Mouse (Mus musculus) limb, embryonic 14.5 days (tissue): ENCODE measurements at regions not wholly inside any gene's neighbourhood (a gene's known extent, or its start where the extent isn't known, plus 50 kb on each side); places are given as distances from the start of the nearest gene placed in this dataset.

Source experiments
- ATAC-seq: fragments of 200-750 bp; cut with Nextera tagmentation; 2 replicates; pipeline ENCODE4 v1.8.0; 2017; ENCODE audit warnings: low read depth, moderate number of reproducible peaks, moderate TSS enrichment; ENCODE audit not compliant: low FRiP score
- DNase-seq: peaks from one replicate; pipeline ENCODE4 v3.0.0-alpha.2; 2015; ENCODE audit warnings: low spot score
- H3K27ac ChIP-seq: fragments of 300-500 bp; sonication (generic); replicated peaks from 2 replicates; pipeline ENCODE4 v1.5.1; 2014; ENCODE audit warnings: low read depth, mild to moderate bottlenecking, low read length, moderate library complexity, mixed read lengths
- H3K27me3 ChIP-seq: fragments of 300-500 bp; sonication (generic); 2 replicates; pipeline ENCODE4 v1.6.1; 2014; ENCODE audit warnings: low read length, mixed read lengths; ENCODE audit not compliant: control insufficient read depth, insufficient read depth
- H3K36me3 ChIP-seq: fragments of 300-500 bp; sonication (generic); 2 replicates; pipeline ENCODE4 v1.6.1; 2014; ENCODE audit warnings: mild to moderate bottlenecking, low read length, moderate library complexity, mixed read lengths; ENCODE audit not compliant: control insufficient read depth, insufficient read depth
- H3K4me1 ChIP-seq: fragments of 300-500 bp; sonication (generic); 2 replicates; pipeline ENCODE4 v1.6.1; 2014; ENCODE audit warnings: antibody characterized with exemption, low read length, mixed read lengths; ENCODE audit not compliant: control insufficient read depth, insufficient read depth
- H3K4me2 ChIP-seq: fragments of 300-500 bp; sonication (generic); replicated peaks from 2 replicates; pipeline ENCODE4 v1.6.1; 2014; ENCODE audit warnings: low read depth, mild to moderate bottlenecking, low read length, moderate library complexity; ENCODE audit not compliant: severe bottlenecking
- H3K4me3 ChIP-seq: fragments of 300-500 bp; sonication (generic); replicated peaks from 2 replicates; pipeline ENCODE4 v1.5.1; 2014; ENCODE audit warnings: low read length
- H3K9ac ChIP-seq: fragments of 300-500 bp; sonication (generic); 2 replicates; pipeline ENCODE4 v1.6.1; 2014; ENCODE audit warnings: mild to moderate bottlenecking, low read depth, low read length, moderate library complexity; ENCODE audit not compliant: severe bottlenecking
- H3K9me3 ChIP-seq: fragments of 300-500 bp; sonication (generic); 2 replicates; pipeline ENCODE4 v1.6.1; 2016; ENCODE audit warnings: low read length; ENCODE audit not compliant: control insufficient read depth
- POLR2A ChIP-seq: fragments of 200-500 bp; IDR thresholded peaks from 2 replicates; pipeline ENCODE4 v1.8.0; 2012; ENCODE audit warnings: inconsistent platforms, mild to moderate bottlenecking, moderate library complexity, borderline replicate concordance; ENCODE audit not compliant: insufficient read depth, insufficient read length; ENCODE audit errors: extremely low read depth
- WGBS: fragments of 180-500 bp; shearing (Covaris S2); extraction: QIAGEN DNeasy Blood & Tissue Kit; methylation state at CpG from one replicate; pipeline ENCODE4 v1.1.7; 2014; 5-methylcytosine and 5-hydroxymethylcytosine counted together

- Histone ChIP-seq H3K4me1 (no peaks in the 10 kb centered on the region), H3K9ac (no peak overlapping the region), H3K9me3 (no peaks in the 10 kb centered on the region), H3K36me3 (no peaks in the 10 kb centered on the region), H3K27ac (no peak overlapping the region), H3K4me3 (no peak overlapping the region), H3K4me2 (no peak overlapping the region), H3K27me3 (no peaks in the 10 kb centered on the region)
- 93% methylated on average over 12 of the region's 12 CpGs for WGBS
- no peak for DNase-seq
- no peak for ATAC-seq
- no peak for TF ChIP-seq POLR2A
Measured at GRCm38 (mm10) chr8:15244770-15245485, 199.1 kb upstream of the BB014433 start.

GRCm38 (mm10) chr8:15235410-15235809, 189.5 kb upstream of the BB014433 start:
- no peak for ATAC-seq
- Histone ChIP-seq H3K27me3 (no peaks in the 10 kb centered on the region), H3K4me2 (no peak overlapping the region), H3K9me3 (no peaks in the 10 kb centered on the region), H3K4me1 (no peaks in the 10 kb centered on the region), H3K9ac (no peak overlapping the region), H3K4me3 (no peak overlapping the region), H3K36me3 (no peaks in the 10 kb centered on the region), H3K27ac (no peak overlapping the region)
- 64% methylated on average over 3 of the region's 3 CpGs for WGBS
- no peak for DNase-seq
- TF ChIP-seq POLR2A = no peak

- Histone ChIP-seq H3K4me1 (no peaks in the 10 kb centered on the region), H3K36me3 (no peaks in the 10 kb centered on the region), H3K4me2 (no peak overlapping the region), H3K27ac (no peak overlapping the region), H3K27me3 (no peaks in the 10 kb centered on the region), H3K9ac (no peak overlapping the region), H3K9me3 (no peaks in the 10 kb centered on the region), H3K4me3 (no peak overlapping the region)
- no peak for TF ChIP-seq POLR2A
- DNase-seq (no peak), ATAC-seq (no peak)
- 60% methylated on average over 8 of the region's 8 CpGs for WGBS
Measured at GRCm38 (mm10) chr8:15233241-15233640, 187.4 kb upstream of the BB014433 start.

- H3K36me3 ChIP-seq = no peaks in the 10 kb centered on the region
- no peak overlapping the region for H3K27ac ChIP-seq
- no peak overlapping the region for H3K4me3 ChIP-seq
- no peaks in the 10 kb centered on the region for H3K4me1 ChIP-seq
- no peaks in the 10 kb centered on the region for H3K27me3 ChIP-seq
- no peak overlapping the region for H3K9ac ChIP-seq
- WGBS = 63% methylated on average over 2 of the region's 2 CpGs
- TF ChIP-seq POLR2A = no peak
- DNase-seq (no peak), ATAC-seq (no peak)
- H3K9me3 ChIP-seq = no peaks in the 10 kb centered on the region
- no peak overlapping the region for H3K4me2 ChIP-seq
Measured at GRCm38 (mm10) chr8:15230217-15230616, 184.3 kb upstream of the BB014433 start.

GRCm38 (mm10) chr8:15221211-15221912, 175.5 kb upstream of the BB014433 start:
- H3K9me3 ChIP-seq = no peaks in the 10 kb centered on the region
- TF ChIP-seq POLR2A = no peak
- ATAC-seq (no peak), DNase-seq (peak; percentile 82)
- no peak overlapping the region for H3K4me2 ChIP-seq
- H3K4me1 ChIP-seq = no peaks in the 10 kb centered on the region; the same call in 1 of the 2 replicates
- WGBS = 41% methylated on average over 13 of the region's 13 CpGs
- no peak overlapping the region for H3K9ac ChIP-seq
- H3K27ac ChIP-seq = no peak overlapping the region
- H3K27me3 ChIP-seq = no peaks in the 10 kb centered on the region
- H3K4me3 ChIP-seq = no peak overlapping the region
- H3K36me3 ChIP-seq = no peaks in the 10 kb centered on the region
